Mouse (Mus musculus): Measurements from ENCODE around the gene Sult1a1. TPM values are rescaled to one million over a fixed set of nuclear protein-coding genes. Genes with fewer than 3 reads are reported as not detected.

The Sult1a1 gene
- polyA plus RNA-seq, 1 experiment from 2014 or later = 3.5 TPM

GRCm38 (mm10) chr7:126678545-126679341 is 2.5 kb upstream of the Sult1a1 start:
- H3K9me3 ChIP-seq (ENCODE audit: control insufficient read depth, low read length) = no peaks in the 10 kb centered on the region
- 47% methylated on average over 8 of the region's 8 CpGs for WGBS
- H3K4me1 ChIP-seq (replicated peaks; ENCODE audit: control insufficient read depth, insufficient read depth, low read length) = no peaks in the 10 kb centered on the region
- ATAC-seq (replicated peaks; ENCODE audit: low FRiP score, low TSS enrichment, low read depth) = no peak
- H3K4me3 ChIP-seq (ENCODE audit: low read depth, low read length) = no peak overlapping the region
- no peaks in the 10 kb centered on the region for H3K27me3 ChIP-seq (replicated peaks; ENCODE audit: control insufficient read depth, insufficient read depth, low read length)
- no peak overlapping the region for H3K9ac ChIP-seq (ENCODE audit: low read length)
- H3K27ac ChIP-seq (ENCODE audit: low read depth) = no peak overlapping the region
- DNase-seq (ENCODE audit: low spot score) = no peak
- no peaks in the 10 kb centered on the region; the same call in 1 of the 2 replicates for H3K36me3 ChIP-seq (ENCODE audit: control insufficient read depth, insufficient read depth, low read length)
- H3K4me2 ChIP-seq (ENCODE audit: low read length) = no peak overlapping the region

DNA sequence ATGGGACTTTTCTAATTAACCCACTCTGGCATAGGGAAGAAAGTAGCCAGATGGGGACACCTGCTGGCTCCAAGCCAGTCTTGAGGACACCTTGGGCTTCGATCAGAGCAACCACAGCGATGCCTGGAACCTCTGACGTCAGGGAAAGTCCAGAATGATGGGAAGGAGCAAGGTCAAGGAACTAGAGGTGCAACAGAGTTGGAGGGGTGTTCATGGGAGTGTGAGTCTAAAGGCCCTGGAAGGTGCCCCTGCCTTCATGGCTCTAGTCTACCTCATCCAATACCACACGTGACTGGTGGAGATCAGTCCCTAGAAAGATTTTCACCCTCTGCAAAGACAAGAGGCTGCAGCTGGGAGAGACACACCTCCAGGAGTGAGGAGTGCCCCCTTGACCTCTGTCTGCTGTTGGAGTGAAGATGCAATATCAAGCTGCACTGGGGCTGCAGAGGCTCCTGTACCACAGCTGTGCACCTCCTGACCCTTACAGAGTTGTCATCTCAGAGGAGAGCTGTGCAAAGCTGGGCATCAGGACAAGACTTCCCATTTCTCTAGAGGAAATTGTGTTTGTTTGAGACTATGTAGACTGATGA is 494 bp upstream of the Sult1a1 start:
- 74% methylated on average over 4 of the region's 4 CpGs for WGBS
- no peak for DNase-seq (ENCODE audit: low spot score)
- H3K4me1 ChIP-seq (replicated peaks; ENCODE audit: control insufficient read depth, insufficient read depth, low read length) = no peaks in the 10 kb centered on the region
- ATAC-seq (replicated peaks; ENCODE audit: low FRiP score, low TSS enrichment, low read depth) = no peak
- no peaks in the 10 kb centered on the region for H3K9me3 ChIP-seq (ENCODE audit: control insufficient read depth, low read length)
- H3K27me3 ChIP-seq (replicated peaks; ENCODE audit: control insufficient read depth, insufficient read depth, low read length) = no peaks in the 10 kb centered on the region
- peaks cover 17% of the 10 kb centered on the region for H3K36me3 ChIP-seq (ENCODE audit: control insufficient read depth, insufficient read depth, low read length)
- H3K27ac ChIP-seq (ENCODE audit: low read depth) = no peak overlapping the region
- no peak overlapping the region for H3K9ac ChIP-seq (ENCODE audit: low read length)
- no peak overlapping the region for H3K4me3 ChIP-seq (ENCODE audit: low read depth, low read length)
- no peak overlapping the region for H3K4me2 ChIP-seq (ENCODE audit: low read length)

- Histone ChIP-seq H3K27ac (ENCODE audit: low read depth) (no peak overlapping the region), H3K36me3 (ENCODE audit: control insufficient read depth, insufficient read depth, low read length) (peaks cover 31% of the 10 kb centered on the region), H3K4me2 (ENCODE audit: low read length) (no peak overlapping the region), H3K27me3 (replicated peaks; ENCODE audit: control insufficient read depth, insufficient read depth, low read length) (no peaks in the 10 kb centered on the region), H3K4me1 (replicated peaks; ENCODE audit: control insufficient read depth, insufficient read depth, low read length) (no peaks in the 10 kb centered on the region), H3K9me3 (ENCODE audit: control insufficient read depth, low read length) (no peaks in the 10 kb centered on the region), H3K4me3 (ENCODE audit: low read depth, low read length) (no peak overlapping the region), H3K9ac (ENCODE audit: low read length) (no peak overlapping the region)
- ATAC-seq (replicated peaks; ENCODE audit: low FRiP score, low TSS enrichment, low read depth) (no peak), DNase-seq (ENCODE audit: low spot score) (no peak)
- WGBS = 97% methylated on average over 8 of the region's 8 CpGs
Measured at GRCm38 (mm10) chr7:126675104-126675503, 1.1 kb downstream of the Sult1a1 start.

DNA sequence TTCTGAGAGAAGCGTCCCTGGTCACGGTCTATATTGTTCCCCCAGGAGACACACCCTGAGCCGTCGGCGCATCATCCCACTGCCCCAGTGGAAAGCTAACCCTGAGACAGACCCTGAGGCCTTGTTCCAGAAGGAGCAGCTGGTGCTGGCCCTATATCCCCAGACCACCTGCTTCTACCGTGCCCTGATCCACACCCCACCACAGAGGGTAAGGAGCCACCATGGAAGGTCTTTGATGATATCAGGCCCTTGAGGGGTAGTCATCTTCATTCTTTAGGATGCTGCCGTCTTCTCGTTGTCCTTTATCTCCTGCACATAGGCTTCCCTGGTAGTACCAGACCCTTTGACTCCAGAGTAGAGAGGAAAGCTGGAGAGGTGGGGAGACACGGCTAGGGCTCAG is 4.1 kb downstream of the Sult1a1 start:
- WGBS = 95% methylated on average over 9 of the region's 9 CpGs
- Histone ChIP-seq H3K27me3 (replicated peaks; ENCODE audit: control insufficient read depth, insufficient read depth, low read length) (no peaks in the 10 kb centered on the region), H3K36me3 (ENCODE audit: control insufficient read depth, insufficient read depth, low read length) (peaks cover 37% of the 10 kb centered on the region), H3K4me2 (ENCODE audit: low read length) (no peak overlapping the region), H3K9ac (ENCODE audit: low read length) (no peak overlapping the region), H3K27ac (ENCODE audit: low read depth) (no peak overlapping the region), H3K4me3 (ENCODE audit: low read depth, low read length) (no peak overlapping the region), H3K9me3 (ENCODE audit: control insufficient read depth, low read length) (no peaks in the 10 kb centered on the region), H3K4me1 (replicated peaks; ENCODE audit: control insufficient read depth, insufficient read depth, low read length) (no peaks in the 10 kb centered on the region)
- DNase-seq (ENCODE audit: low spot score) (no peak), ATAC-seq (replicated peaks; ENCODE audit: low FRiP score, low TSS enrichment, low read depth) (no peak)

GRCm38 (mm10) chr7:126670152-126670551 is 6.1 kb downstream of the Sult1a1 start:
- H3K27ac ChIP-seq (ENCODE audit: low read depth) = no peak overlapping the region
- DNase-seq (ENCODE audit: low spot score) (no peak), ATAC-seq (replicated peaks; ENCODE audit: low FRiP score, low TSS enrichment, low read depth) (no peak)
- 93% methylated on average over 3 of the region's 3 CpGs for WGBS
- no peaks in the 10 kb centered on the region for H3K27me3 ChIP-seq (replicated peaks; ENCODE audit: control insufficient read depth, insufficient read depth, low read length)
- no peaks in the 10 kb centered on the region for H3K4me1 ChIP-seq (replicated peaks; ENCODE audit: control insufficient read depth, insufficient read depth, low read length)
- H3K36me3 ChIP-seq (ENCODE audit: control insufficient read depth, insufficient read depth, low read length) = peaks cover 55% of the 10 kb centered on the region
- no peaks in the 10 kb centered on the region for H3K9me3 ChIP-seq (ENCODE audit: control insufficient read depth, low read length)
- H3K9ac ChIP-seq (ENCODE audit: low read length) = no peak overlapping the region
- H3K4me3 ChIP-seq (ENCODE audit: low read depth, low read length) = no peak overlapping the region
- H3K4me2 ChIP-seq (ENCODE audit: low read length) = no peak overlapping the region

DNA sequence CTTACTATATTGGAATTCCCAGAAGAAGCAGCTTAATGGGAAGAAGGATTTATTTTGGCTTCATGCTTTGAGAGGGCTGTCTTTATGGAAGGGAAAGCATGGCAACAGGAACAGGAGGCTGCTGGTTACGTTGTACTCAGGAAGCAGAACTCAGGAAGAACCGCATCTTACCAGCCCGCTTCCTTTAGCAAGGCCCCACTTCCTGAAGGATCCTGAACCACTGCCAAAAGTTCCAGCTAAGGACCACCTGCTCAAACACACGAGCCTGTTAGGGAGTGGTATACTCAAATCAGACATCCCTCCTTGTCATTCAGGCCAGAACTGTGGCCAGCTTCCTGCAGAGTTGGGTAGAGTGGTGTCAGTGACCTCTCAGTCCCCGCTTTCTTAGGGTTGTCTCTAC is 7.8 kb downstream of the Sult1a1 start:
- no peak overlapping the region for H3K9ac ChIP-seq (ENCODE audit: low read length)
- H3K27ac ChIP-seq (ENCODE audit: low read depth) = no peak overlapping the region; the same call in 1 of the 2 replicates
- DNase-seq (ENCODE audit: low spot score) (no peak), ATAC-seq (replicated peaks; ENCODE audit: low FRiP score, low TSS enrichment, low read depth) (no peak)
- H3K4me1 ChIP-seq (replicated peaks; ENCODE audit: control insufficient read depth, insufficient read depth, low read length) = peaks cover 4% of the 10 kb centered on the region; the same call in 1 of the 2 replicates
- no peaks in the 10 kb centered on the region for H3K9me3 ChIP-seq (ENCODE audit: control insufficient read depth, low read length)
- H3K4me3 ChIP-seq (ENCODE audit: low read depth, low read length) = no peak overlapping the region
- H3K36me3 ChIP-seq (ENCODE audit: control insufficient read depth, insufficient read depth, low read length) = peaks cover 70% of the 10 kb centered on the region
- H3K4me2 ChIP-seq (ENCODE audit: low read length) = no peak overlapping the region
- H3K27me3 ChIP-seq (replicated peaks; ENCODE audit: control insufficient read depth, insufficient read depth, low read length) = no peaks in the 10 kb centered on the region
- 66% methylated on average over 5 of the region's 5 CpGs for WGBS

DNA sequence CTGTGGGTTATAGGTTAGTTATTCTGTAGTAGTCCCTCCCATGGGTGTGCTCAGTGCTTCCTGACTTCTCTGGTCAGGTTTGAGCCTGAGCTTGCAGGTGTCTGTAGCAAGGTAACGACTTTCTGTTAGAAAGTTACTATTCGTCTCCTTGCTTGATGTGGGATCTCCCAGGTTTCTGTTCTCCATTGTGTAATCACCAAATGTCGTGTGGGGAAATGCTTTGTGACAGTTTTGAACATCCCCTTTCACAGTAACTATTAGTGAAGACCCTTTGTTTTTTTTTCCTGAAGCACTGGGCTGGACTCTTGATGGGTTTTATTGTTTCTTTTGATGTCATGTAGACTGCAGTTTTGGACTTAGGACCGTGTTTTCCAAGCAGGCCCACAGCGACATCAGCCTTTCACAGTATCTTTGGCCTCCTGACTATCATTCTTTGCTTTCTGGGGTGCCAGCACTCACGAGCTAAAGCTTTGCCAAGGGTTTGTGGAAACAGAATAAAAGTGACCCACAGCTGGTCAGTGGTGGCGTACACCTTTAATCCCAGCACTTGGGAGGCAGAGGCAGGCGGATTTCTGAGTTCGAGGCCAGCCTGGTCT is 8.6 kb downstream of the Sult1a1 start:
- Histone ChIP-seq H3K4me2 (ENCODE audit: low read length) (no peak overlapping the region), H3K9ac (ENCODE audit: low read length) (no peak overlapping the region), H3K9me3 (ENCODE audit: control insufficient read depth, low read length) (no peaks in the 10 kb centered on the region), H3K27me3 (replicated peaks; ENCODE audit: control insufficient read depth, insufficient read depth, low read length) (no peaks in the 10 kb centered on the region), H3K27ac (ENCODE audit: low read depth) (0 out of 2 replicates have a peak overlapping the region, but pooled peaks have one; percentile 5), H3K36me3 (ENCODE audit: control insufficient read depth, insufficient read depth, low read length) (peaks cover 68% of the 10 kb centered on the region), H3K4me3 (ENCODE audit: low read depth, low read length) (no peak overlapping the region), H3K4me1 (replicated peaks; ENCODE audit: control insufficient read depth, insufficient read depth, low read length) (peaks cover 4% of the 10 kb centered on the region; the same call in 1 of the 2 replicates)
- WGBS = 81% methylated on average over 9 of the region's 9 CpGs
- no peak for ATAC-seq (replicated peaks; ENCODE audit: low FRiP score, low TSS enrichment, low read depth)
- DNase-seq (ENCODE audit: low spot score) = no peak

DNA sequence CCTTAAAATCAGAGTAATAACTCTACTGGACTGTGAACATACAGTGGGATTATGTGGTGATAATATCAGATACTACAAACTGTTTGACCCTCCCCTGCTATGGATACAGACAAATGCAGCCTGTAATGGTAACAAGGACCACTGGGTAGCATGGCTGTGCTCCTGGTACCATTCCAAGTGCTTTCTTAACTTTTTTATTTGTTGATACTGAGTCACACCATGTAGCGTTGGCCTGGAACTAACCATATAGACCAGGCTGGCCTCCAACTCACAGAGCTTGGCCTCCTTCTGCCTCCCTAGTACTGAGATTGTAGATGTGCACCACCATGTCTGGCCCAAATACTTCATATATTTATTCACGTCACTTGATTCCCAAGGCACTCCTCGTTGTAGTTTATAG is 11.0 kb downstream of the Sult1a1 start:
- DNase-seq (ENCODE audit: low spot score) (no peak), ATAC-seq (replicated peaks; ENCODE audit: low FRiP score, low TSS enrichment, low read depth) (no peak)
- H3K27ac ChIP-seq (ENCODE audit: low read depth) = no peak overlapping the region

More for the DNA sequence above, 11.0 kb downstream of the Sult1a1 start:
- H3K9me3 ChIP-seq (ENCODE audit: control insufficient read depth, low read length) = no peaks in the 10 kb centered on the region
- peaks cover 52% of the 10 kb centered on the region for H3K36me3 ChIP-seq (ENCODE audit: control insufficient read depth, insufficient read depth, low read length)
- H3K27me3 ChIP-seq (replicated peaks; ENCODE audit: control insufficient read depth, insufficient read depth, low read length) = no peaks in the 10 kb centered on the region
- WGBS = 92% methylated on average over 3 of the region's 3 CpGs
- H3K4me2 ChIP-seq (ENCODE audit: low read length) = no peak overlapping the region
- peaks cover 4% of the 10 kb centered on the region; the same call in 1 of the 2 replicates for H3K4me1 ChIP-seq (replicated peaks; ENCODE audit: control insufficient read depth, insufficient read depth, low read length)
- H3K4me3 ChIP-seq (ENCODE audit: low read depth, low read length) = no peak overlapping the region
- H3K9ac ChIP-seq (ENCODE audit: low read length) = no peak overlapping the region

All from intestine, embryonic 14.5 days (tissue).